Mouse (Mus musculus): Measurements from ENCODE around the gene Usp29. TPM values are rescaled to one million over a fixed set of nuclear protein-coding genes. Genes with fewer than 3 reads are reported as not detected.
"Not testable (repeated sequence)": the region's sequence is repeated elsewhere in the genome, so short reads cannot be mapped to it uniquely, and the experiment has no call there.

Usp29 gene
- polyA plus RNA-seq, 2 experiments = 1.1 to 1.7 TPM

DNA sequence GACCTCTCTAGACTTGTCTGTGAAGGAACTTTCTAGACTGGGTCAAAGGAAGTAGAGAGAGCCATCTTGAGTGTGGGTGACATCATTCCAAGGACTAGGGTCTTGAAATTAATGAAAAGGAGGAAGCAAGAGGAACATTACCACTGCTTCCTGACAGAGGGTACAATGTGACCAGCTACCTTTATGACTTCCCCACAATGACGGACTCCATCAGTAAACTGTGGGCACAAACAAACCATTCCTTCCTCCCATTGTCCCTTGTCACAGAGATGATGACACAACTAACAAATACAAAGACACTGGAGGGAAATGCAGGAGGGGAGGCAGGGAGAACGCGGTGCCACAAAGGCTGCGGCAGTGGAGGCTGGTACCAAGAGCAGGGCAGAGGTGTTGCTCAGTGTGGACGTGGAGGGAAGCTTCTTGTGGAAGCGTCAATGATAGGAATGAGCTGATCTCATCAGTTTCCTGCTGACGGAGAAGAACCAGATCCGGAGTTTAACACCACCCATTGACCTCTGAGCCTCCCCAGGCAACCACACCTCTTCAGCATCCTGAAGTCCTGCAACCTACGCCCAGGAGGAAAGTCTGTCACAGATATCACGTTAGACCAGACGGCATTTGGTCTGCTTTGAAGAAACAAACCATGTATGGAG is 149.3 kb downstream of the Usp29 start:
- Histone ChIP-seq H3K9ac (replicated peaks) (no peak overlapping the region), H3K36me3 (replicated peaks; ENCODE audit: control insufficient read depth, insufficient read depth, low read depth) (no peaks in the 10 kb centered on the region), H3K4me1 (replicated peaks; ENCODE audit: control insufficient read depth in 2 of 2, insufficient read depth in 2 of 2, low read length in 1 of 2) (no peaks in the 10 kb centered on the region; a peak in 2 of 4 replicates), H3K27me3 (ENCODE audit: control insufficient read depth, insufficient read depth, low read length) (no peaks in the 10 kb centered on the region), H3K4me2 (ENCODE audit: low read depth) (no peak overlapping the region), H3K9me3 (ENCODE audit: control insufficient read depth, low read length) (no peaks in the 10 kb centered on the region), H3K4me3 (ENCODE audit: insufficient read depth in 1 of 2, low read depth in 2 of 2, low read length in 2 of 2) (no peak overlapping the region), H3K27ac (no peak overlapping the region)
- ATAC-seq (ENCODE audit: insufficient read depth) (no peak), DNase-seq (ENCODE audit: low read depth in 3 of 3, low spot score in 3 of 3) (no peak)
- 19% methylated on average over 11 of the region's 11 CpGs for WGBS (ENCODE audit: insufficient replicate concordance)
- TF ChIP-seq CTCF (IDR thresholded peaks at IDR 0.05; ENCODE audit: low read depth) (no peak), EP300 (IDR thresholded peaks at IDR 0.05; ENCODE audit: low read depth) (no peak)

DNA sequence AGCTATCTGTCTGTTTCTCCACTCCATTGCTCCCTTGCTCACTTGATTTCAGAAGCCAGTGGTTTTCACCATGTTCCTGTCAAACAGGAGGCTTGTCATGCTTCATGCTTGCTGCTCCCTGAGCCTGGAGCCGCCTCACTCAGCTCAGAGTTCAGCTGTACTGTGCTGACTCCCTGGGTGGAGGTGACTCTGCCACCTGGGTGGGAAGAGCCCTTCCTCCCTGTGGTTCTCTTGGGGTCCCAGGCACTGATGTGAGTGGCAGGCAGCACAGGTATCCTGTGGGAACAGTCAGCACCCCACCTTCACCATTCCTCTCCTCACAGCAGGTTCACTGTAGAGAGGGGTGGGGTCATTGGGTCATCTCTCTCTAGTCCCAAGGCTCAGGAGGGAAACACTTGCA is 150.5 kb downstream of the Usp29 start:
- H3K27me3 ChIP-seq (ENCODE audit: control insufficient read depth, insufficient read depth, low read length); H3K27ac ChIP-seq; H3K9me3 ChIP-seq (ENCODE audit: control insufficient read depth, low read length); H3K4me1 ChIP-seq (replicated peaks; ENCODE audit: control insufficient read depth in 2 of 2, insufficient read depth in 2 of 2, low read length in 1 of 2); DNase-seq (ENCODE audit: low read depth in 3 of 3, low spot score in 3 of 3); H3K9ac ChIP-seq (replicated peaks); ATAC-seq (ENCODE audit: insufficient read depth); H3K36me3 ChIP-seq (replicated peaks; ENCODE audit: control insufficient read depth, insufficient read depth, low read depth); H3K4me2 ChIP-seq (ENCODE audit: low read depth); H3K4me3 ChIP-seq (ENCODE audit: insufficient read depth in 1 of 2, low read depth in 2 of 2, low read length in 2 of 2): not testable (repeated sequence)
- no CpG with 5 or more reads among the region's 1 CpGs for WGBS (ENCODE audit: insufficient replicate concordance)

DNA sequence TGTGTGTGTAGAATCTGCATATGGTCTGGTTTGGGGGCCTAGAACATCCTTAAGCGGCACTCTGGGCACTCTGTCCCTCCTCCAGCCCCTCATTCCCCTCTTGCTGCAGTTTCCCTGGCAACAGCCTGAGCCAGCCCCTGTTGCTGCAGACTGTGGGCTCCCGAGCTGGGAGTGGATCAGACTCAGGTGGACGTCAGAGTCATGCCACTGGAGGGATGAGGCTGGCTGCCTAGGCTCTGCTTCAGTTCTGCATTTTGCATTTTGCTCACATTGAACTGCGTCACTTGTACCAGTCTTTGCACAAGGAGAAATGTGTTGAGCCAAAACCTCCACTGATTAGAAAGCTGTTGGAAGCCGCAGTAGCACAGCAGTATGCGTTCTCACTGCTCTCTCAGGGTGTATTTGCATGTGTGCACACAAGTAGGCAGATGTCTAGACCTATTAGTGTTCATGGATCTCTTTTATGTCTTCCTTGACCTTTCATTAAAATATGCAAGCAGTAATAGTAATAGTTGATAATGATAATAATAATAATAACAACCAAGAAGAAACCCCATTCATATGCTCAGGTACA is 151.2 kb downstream of the Usp29 start:
- no peak for TF ChIP-seq EP300 (IDR thresholded peaks at IDR 0.05; ENCODE audit: low read depth)
- no peak for TF ChIP-seq CTCF (IDR thresholded peaks at IDR 0.05; ENCODE audit: low read depth)
- Histone ChIP-seq H3K4me3 (ENCODE audit: insufficient read depth in 1 of 2, low read depth in 2 of 2, low read length in 2 of 2) (no peak overlapping the region), H3K27ac (no peak overlapping the region), H3K9me3 (ENCODE audit: control insufficient read depth, low read length) (no peaks in the 10 kb centered on the region), H3K4me2 (ENCODE audit: low read depth) (no peak overlapping the region), H3K27me3 (ENCODE audit: control insufficient read depth, insufficient read depth, low read length) (no peaks in the 10 kb centered on the region), H3K36me3 (replicated peaks; ENCODE audit: control insufficient read depth, insufficient read depth, low read depth) (no peaks in the 10 kb centered on the region), H3K4me1 (replicated peaks; ENCODE audit: control insufficient read depth in 2 of 2, insufficient read depth in 2 of 2, low read length in 1 of 2) (peaks cover 0 to 1% of the 10 kb centered on the region in 2 experiments; a peak in 2 of 4 replicates), H3K9ac (replicated peaks) (no peak overlapping the region)
- DNase-seq (ENCODE audit: low read depth in 3 of 3, low spot score in 3 of 3) (no peak), ATAC-seq (ENCODE audit: insufficient read depth) (no peak)
- WGBS (ENCODE audit: insufficient replicate concordance) = 42% methylated on average over 6 of the region's 6 CpGs

DNA sequence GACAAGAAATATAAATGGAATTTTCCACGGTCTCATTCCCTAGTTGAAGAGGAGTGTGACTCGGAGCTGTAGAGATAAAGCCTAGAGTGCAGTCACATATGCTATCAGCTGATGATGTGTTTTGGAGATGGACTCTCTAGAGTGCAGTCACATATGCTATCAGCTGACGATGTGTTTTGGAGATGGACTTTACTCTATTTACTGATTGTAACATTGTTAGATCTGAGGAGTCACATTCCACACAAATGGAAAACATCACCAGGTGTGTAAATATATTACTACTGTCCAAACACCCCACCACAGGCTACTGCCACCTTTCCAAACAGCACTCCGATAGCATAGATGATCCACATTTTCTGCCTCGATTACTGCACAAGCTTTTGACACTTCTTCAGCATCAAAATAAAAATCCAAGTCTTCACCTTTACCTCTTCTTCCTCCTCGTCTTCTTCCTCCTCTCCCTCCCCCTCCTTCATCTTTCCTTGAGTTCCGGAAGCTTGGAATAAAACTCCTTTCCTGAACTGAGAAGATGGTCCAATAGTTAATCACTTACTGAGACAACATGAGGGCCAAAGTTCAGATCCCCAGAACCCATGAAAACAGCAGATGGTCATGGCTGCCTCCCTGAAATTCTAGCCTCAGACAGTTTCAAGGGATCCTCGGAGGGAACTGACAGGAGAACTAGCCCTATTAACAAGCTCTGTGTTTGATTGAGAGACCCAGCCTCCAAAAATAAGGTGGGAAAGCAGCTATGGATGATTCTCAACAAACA is 153.2 kb downstream of the Usp29 start:
- ATAC-seq (ENCODE audit: insufficient read depth) (peak; percentile 78), DNase-seq (ENCODE audit: low read depth in 3 of 3, low spot score in 3 of 3) (peak in 1 of 3 experiments; percentile 13)
- Histone ChIP-seq H3K9ac (replicated peaks) (no peak overlapping the region), H3K36me3 (replicated peaks; ENCODE audit: control insufficient read depth, insufficient read depth, low read depth) (no peaks in the 10 kb centered on the region), H3K27me3 (ENCODE audit: control insufficient read depth, insufficient read depth, low read length) (no peaks in the 10 kb centered on the region), H3K27ac (no peak overlapping the region), H3K4me2 (ENCODE audit: low read depth) (no peak overlapping the region), H3K4me3 (ENCODE audit: insufficient read depth in 1 of 2, low read depth in 2 of 2, low read length in 2 of 2) (no peak overlapping the region), H3K9me3 (ENCODE audit: control insufficient read depth, low read length) (no peaks in the 10 kb centered on the region), H3K4me1 (replicated peaks; ENCODE audit: control insufficient read depth in 2 of 2, insufficient read depth in 2 of 2, low read length in 1 of 2) (peaks cover 0 to 1% of the 10 kb centered on the region in 2 experiments; a peak in 2 of 4 replicates)
- WGBS (ENCODE audit: insufficient replicate concordance) = 59% methylated on average over 8 of the region's 8 CpGs
- no peak for TF ChIP-seq EP300 (IDR thresholded peaks at IDR 0.05; ENCODE audit: low read depth)
- no peak for TF ChIP-seq CTCF (IDR thresholded peaks at IDR 0.05; ENCODE audit: low read depth)

DNA sequence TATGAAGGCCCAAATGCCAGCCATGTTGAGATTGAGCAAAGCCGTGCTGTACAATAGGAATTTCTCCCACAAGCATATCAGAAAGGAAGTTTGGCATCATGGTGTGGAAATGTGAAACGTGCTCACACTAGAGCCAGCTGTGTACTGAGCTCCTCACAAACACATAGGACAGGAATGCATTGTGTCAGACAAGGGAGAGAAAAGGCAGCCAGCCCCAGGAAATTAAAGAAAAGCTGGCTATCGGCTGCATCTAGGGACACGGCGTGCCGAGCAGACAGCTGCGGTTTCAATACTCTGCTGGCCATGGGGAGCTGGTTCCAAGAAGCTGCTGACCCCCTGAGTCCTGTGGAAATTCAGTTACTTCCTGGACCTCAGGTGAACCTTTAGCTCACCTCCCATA is 155.0 kb downstream of the Usp29 start:
- Histone ChIP-seq H3K9me3 (ENCODE audit: control insufficient read depth, low read length) (no peaks in the 10 kb centered on the region), H3K27me3 (ENCODE audit: control insufficient read depth, insufficient read depth, low read length) (no peaks in the 10 kb centered on the region), H3K9ac (replicated peaks) (no peak overlapping the region), H3K4me1 (replicated peaks; ENCODE audit: control insufficient read depth in 2 of 2, insufficient read depth in 2 of 2, low read length in 1 of 2) (peaks cover 0 to 1% of the 10 kb centered on the region in 2 experiments; a peak in 2 of 4 replicates), H3K4me2 (ENCODE audit: low read depth) (no peak overlapping the region), H3K4me3 (ENCODE audit: insufficient read depth in 1 of 2, low read depth in 2 of 2, low read length in 2 of 2) (no peak overlapping the region), H3K27ac (no peak overlapping the region), H3K36me3 (replicated peaks; ENCODE audit: control insufficient read depth, insufficient read depth, low read depth) (no peaks in the 10 kb centered on the region)
- ATAC-seq (ENCODE audit: insufficient read depth) (no peak), DNase-seq (ENCODE audit: low read depth in 3 of 3, low spot score in 3 of 3) (no peak)
- WGBS (ENCODE audit: insufficient replicate concordance) = 63% methylated on average over 7 of the region's 7 CpGs
- no peak for TF ChIP-seq EP300 (IDR thresholded peaks at IDR 0.05; ENCODE audit: low read depth)
- no peak for TF ChIP-seq CTCF (IDR thresholded peaks at IDR 0.05; ENCODE audit: low read depth)

Measured in liver, embryonic 14.5 days (tissue).